Mouse (Mus musculus) thymus, adult 2 months (tissue): ENCODE data around the gene Arhgap21. TPM values are rescaled to one million over a fixed set of nuclear protein-coding genes. Genes with fewer than 3 reads are reported as not detected.
"Not testable (repeated sequence)": the region's sequence is repeated elsewhere in the genome, so short reads cannot be mapped to it uniquely, and the experiment has no call there.

Experiments
- DNase-seq: peaks from one replicate; pipeline ENCODE4 v3.0.0; 2021
- H3K27ac ChIP-seq: fragments of 200-500 bp; 2 replicates; pipeline ENCODE4 v1.5.1; 2012; ENCODE audit warnings: low read length, control low read depth; ENCODE audit not compliant: control insufficient read depth, insufficient read depth
- H3K27me3 ChIP-seq: fragments of 200-500 bp; 2 replicates; pipeline ENCODE4 v1.6.1; 2012; ENCODE audit warnings: mild to moderate bottlenecking, low read length, moderate library complexity, mixed read lengths; ENCODE audit not compliant: control insufficient read depth, insufficient read depth
- H3K36me3 ChIP-seq: fragments of 200-500 bp; 2 replicates; pipeline ENCODE4 v1.6.1; 2012; ENCODE audit warnings: mild to moderate bottlenecking, low read length, moderate library complexity; ENCODE audit not compliant: control insufficient read depth, insufficient read depth
- H3K4me1 ChIP-seq: fragments of 200-500 bp; replicated peaks from 2 replicates; pipeline ENCODE4 v1.6.1; 2012; ENCODE audit warnings: low read length; ENCODE audit not compliant: control insufficient read depth, insufficient read depth
- H3K4me3 ChIP-seq: fragments of 200-500 bp; 2 replicates; pipeline ENCODE4 v1.5.1; 2012; ENCODE audit warnings: mild to moderate bottlenecking, low read length, control low read depth, moderate library complexity; ENCODE audit not compliant: control insufficient read depth, insufficient read depth
- CTCF ChIP-seq: fragments of 200-500 bp; IDR thresholded peaks from 2 replicates; pipeline ENCODE4 v1.5.1; 2012; ENCODE audit warnings: mild to moderate bottlenecking, control low read depth, low read length, moderate library complexity, borderline replicate concordance; ENCODE audit not compliant: control insufficient read depth, poor library complexity, insufficient read depth; ENCODE audit errors: extremely low read depth
- POLR2A ChIP-seq: fragments of 200-500 bp; IDR thresholded peaks from 2 replicates; pipeline ENCODE4 v1.6.1; 2012; ENCODE audit warnings: mild to moderate bottlenecking, low read length, control low read depth, moderate library complexity; ENCODE audit not compliant: control insufficient read depth, poor library complexity, insufficient read depth; ENCODE audit errors: extremely low read depth
- WGBS: fragments of 180-500 bp; shearing (Covaris S2); methylation state at CpG from one replicate; pipeline ENCODE4 v1.1.7; 2018; 5-methylcytosine and 5-hydroxymethylcytosine counted together
- polyA plus RNA-seq: library from polyadenylated mRNA; depleted of rRNA; stranded (reverse); fragments of >200 nt; gene quantifications from 2 replicates; pipeline ENCODE4 v1.2.3, GENCODE M21; 2012

Gene Arhgap21
- polyA plus RNA-seq, 1 experiment = 5.3 TPM

DNA sequence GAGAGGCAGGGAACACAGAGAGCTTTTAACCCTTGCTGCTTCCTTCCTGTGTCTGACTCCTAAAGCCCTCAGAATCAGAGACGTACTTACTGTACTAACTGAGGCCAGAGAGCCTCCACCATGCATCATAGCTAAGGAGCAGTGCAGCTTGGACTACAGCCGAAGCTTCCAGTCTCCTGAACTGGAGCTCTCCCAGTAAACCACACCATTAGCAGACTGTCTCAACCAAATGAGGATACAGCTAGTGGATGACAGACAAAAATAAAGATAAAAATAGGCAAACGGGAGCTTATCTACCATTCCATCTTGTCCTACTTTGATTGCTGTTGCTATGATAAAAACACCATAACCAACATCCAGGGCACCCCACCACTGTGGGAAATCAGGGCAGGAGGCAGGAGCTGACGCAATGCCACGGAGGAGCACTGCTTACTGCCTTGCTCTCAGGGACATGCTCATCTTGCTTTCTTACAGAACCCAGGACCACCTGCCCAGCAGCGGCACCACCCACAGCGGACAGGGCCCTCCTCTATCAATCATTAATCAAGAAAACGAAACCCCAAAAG is 35.9 kb downstream of the Arhgap21 start:
- TF ChIP-seq CTCF (no peak), POLR2A (no peak)
- Histone ChIP-seq H3K4me3 (no peak overlapping the region), H3K27ac (no peak overlapping the region), H3K4me1 (peaks cover 5% of the 10 kb centered on the region; the same call in 1 of the 2 replicates), H3K27me3 (no peaks in the 10 kb centered on the region), H3K36me3 (no peaks in the 10 kb centered on the region)
- WGBS = 73% methylated on average over 8 of the region's 8 CpGs
- DNase-seq = no peak

DNA sequence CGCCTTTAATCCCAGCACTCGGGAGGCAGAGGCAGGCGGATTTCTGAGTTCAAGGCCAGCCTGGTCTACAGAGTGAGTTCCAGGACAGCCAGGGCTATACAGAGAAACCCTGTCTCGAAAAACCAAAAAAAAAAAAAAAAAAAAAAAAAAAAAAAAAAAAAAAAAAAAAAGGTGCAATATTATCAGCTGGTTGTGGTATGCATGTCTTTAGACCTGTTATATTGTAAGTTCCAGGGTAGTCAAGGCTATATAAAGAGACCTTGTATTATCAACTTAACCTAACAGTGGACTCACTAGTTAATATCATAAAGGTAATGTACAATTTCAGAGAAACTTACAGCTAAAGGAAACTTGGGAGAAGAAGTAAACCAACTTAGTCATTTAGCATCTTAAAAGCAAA is 36.9 kb downstream of the Arhgap21 start:
- not testable (repeated sequence) for H3K36me3 ChIP-seq, H3K27ac ChIP-seq, H3K4me1 ChIP-seq, H3K4me3 ChIP-seq, DNase-seq, H3K27me3 ChIP-seq
- 100% methylated on average over 3 of the region's 4 CpGs for WGBS

DNA sequence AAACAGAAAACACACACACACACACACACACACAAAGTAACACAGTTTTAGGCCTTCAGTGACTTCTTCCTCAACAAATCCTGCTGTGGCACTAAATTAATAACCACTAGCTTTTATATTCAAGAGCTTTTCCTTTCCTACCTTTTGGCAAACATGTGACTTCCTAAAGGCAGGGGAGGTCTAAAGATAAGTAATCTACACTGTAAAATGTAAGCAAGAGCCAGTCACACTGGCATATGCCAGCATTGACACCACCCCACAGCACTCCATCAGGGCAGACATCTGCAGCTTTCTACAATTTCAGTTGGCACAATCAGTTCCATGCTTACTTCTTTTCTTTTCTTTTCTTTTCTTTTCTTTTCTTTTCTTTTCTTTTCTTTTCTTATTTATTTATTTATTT is 40.2 kb downstream of the Arhgap21 start:
- TF ChIP-seq CTCF (no peak), POLR2A (no peak)
- H3K27ac ChIP-seq = no peak overlapping the region
- no peak overlapping the region for H3K4me3 ChIP-seq
- no peaks in the 10 kb centered on the region for H3K27me3 ChIP-seq
- no peak for DNase-seq
- no peaks in the 10 kb centered on the region for H3K36me3 ChIP-seq
- peaks cover 5% of the 10 kb centered on the region; the same call in 1 of the 2 replicates for H3K4me1 ChIP-seq

DNA sequence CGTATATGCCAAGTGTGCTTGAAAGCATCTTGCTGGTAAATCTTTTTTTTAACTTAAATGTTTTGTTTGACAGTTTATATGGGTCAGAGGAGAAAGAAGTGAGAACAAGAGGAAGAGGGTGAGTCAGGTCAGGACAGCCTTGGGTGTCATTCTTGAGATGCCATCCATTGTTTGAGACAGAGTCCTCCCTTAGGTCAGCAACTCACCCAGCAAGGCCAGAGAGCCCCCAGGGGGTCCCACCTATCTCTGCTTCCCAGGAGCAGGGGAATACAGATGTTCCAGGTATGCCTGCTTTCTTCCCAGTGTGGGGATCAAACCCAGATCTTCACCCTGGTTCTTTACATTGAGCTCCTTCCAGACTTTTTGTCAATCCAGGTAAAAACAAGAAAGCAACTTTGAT is 43.7 kb downstream of the Arhgap21 start:
- TF ChIP-seq POLR2A (no peak), CTCF (no peak)
- DNase-seq = no peak
- WGBS = 90% methylated on average over 1 of the region's 1 CpGs
- Histone ChIP-seq H3K27ac (no peak overlapping the region), H3K4me3 (no peak overlapping the region), H3K27me3 (no peaks in the 10 kb centered on the region), H3K4me1 (no peaks in the 10 kb centered on the region), H3K36me3 (no peaks in the 10 kb centered on the region)

DNA sequence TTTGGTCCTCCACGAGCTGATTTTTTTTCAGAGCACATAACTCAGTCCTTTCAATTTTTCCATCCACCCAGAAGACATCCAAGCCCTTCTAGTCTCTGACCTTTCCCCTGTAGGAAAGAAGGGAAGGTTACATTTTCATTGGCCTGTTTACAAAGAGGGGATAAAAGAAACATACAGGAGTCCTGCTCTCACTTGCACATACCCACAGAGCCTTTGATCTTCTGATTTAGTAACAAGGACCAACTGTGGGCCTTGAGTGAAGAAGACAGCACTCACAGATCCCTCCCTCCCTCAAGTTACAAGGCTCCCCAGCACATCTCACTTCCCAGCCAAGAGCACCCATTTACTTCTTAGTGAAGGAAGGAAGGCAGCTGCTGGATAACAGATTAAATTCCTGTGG is 46.3 kb downstream of the Arhgap21 start:
- Histone ChIP-seq H3K27ac (no peak overlapping the region), H3K4me1 (no peaks in the 10 kb centered on the region; the same call in 1 of the 2 replicates), H3K27me3 (no peaks in the 10 kb centered on the region), H3K4me3 (no peak overlapping the region), H3K36me3 (no peaks in the 10 kb centered on the region)
- no peak for TF ChIP-seq POLR2A
- 72% methylated on average over 1 of the region's 1 CpGs for WGBS
- DNase-seq = no peak

DNA sequence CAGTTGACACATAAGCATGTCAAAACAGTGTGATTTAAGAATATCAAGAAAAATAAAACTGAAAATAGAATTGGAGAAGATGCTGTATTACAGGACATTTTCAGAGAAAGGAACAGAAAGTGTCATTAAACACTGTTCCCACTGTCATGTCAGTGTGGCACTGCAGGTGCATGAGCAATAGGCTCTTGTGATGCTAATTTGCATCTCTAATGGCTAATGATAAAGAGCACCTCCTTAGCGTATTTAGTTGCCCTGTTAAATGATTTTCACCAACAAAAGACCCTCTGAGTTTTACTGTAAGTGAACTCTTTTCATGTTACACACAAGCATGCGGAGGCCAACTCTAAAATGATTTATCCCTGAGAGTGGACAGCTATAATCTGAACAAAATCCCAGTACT is 47.1 kb downstream of the Arhgap21 start:
- H3K4me3 ChIP-seq = no peak overlapping the region
- TF ChIP-seq CTCF (no peak), POLR2A (no peak)
- H3K27me3 ChIP-seq = no peaks in the 10 kb centered on the region
- no peak overlapping the region for H3K27ac ChIP-seq
- DNase-seq = no peak
- 96% methylated on average over 2 of the region's 2 CpGs for WGBS
- no peaks in the 10 kb centered on the region; the same call in 1 of the 2 replicates for H3K4me1 ChIP-seq
- H3K36me3 ChIP-seq = no peaks in the 10 kb centered on the region

DNA sequence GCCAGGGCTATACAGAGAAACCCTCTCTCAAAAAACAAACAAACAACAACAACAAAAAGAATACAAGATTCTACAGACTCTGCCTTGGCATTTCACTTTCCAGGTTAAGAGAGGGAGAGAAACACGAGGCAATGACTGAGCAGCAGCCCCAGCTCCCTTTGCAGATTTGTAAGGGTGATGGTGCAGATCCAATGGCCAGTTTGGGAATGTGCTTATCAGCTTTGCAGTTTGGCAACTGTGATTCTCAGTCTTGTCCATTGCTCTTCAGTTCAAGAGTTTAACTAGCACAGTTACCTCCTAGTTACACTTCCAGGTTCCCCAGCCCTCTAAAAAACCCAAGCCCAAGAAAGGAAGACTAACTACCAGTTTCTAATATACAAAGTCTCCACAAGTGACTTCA is 47.7 kb downstream of the Arhgap21 start:
- no peaks in the 10 kb centered on the region; the same call in 1 of the 2 replicates for H3K4me1 ChIP-seq
- no peak for DNase-seq
- WGBS = 95% methylated on average over 1 of the region's 1 CpGs
- no peak for TF ChIP-seq CTCF
- TF ChIP-seq POLR2A = no peak
- H3K4me3 ChIP-seq = no peak overlapping the region
- no peaks in the 10 kb centered on the region for H3K36me3 ChIP-seq
- H3K27me3 ChIP-seq = no peaks in the 10 kb centered on the region
- no peak overlapping the region for H3K27ac ChIP-seq
